Mouse (Mus musculus) midbrain, embryonic 16.5 days (tissue): ENCODE results near the gene Dydc2. TPM values are rescaled to one million over a fixed set of nuclear protein-coding genes. Genes with fewer than 3 reads are reported as not detected.

Experiments used
- ATAC-seq: fragments of 200-750 bp; cut with Nextera tagmentation; 2 replicates; pipeline ENCODE4 v1.8.0; 2017; ENCODE audit warnings: moderate TSS enrichment
- H3K27ac ChIP-seq: fragments of 300-500 bp; sonication (generic); 2 replicates; pipeline ENCODE4 v1.5.1; 2014; ENCODE audit warnings: mild to moderate bottlenecking, low read length, mixed read lengths
- H3K27me3 ChIP-seq: fragments of 300-500 bp; sonication (generic); 2 replicates; pipeline ENCODE4 v1.6.1; 2014; ENCODE audit warnings: low read depth, low read length, mixed read lengths; ENCODE audit not compliant: control insufficient read depth, insufficient read depth
- H3K36me3 ChIP-seq: fragments of 300-500 bp; sonication (generic); 2 replicates; pipeline ENCODE4 v1.6.1; 2014; ENCODE audit warnings: mild to moderate bottlenecking, low read length, moderate library complexity, mixed read lengths; ENCODE audit not compliant: control insufficient read depth, insufficient read depth
- H3K4me1 ChIP-seq: fragments of 300-500 bp; sonication (generic); 2 replicates; pipeline ENCODE4 v1.6.1; 2014; ENCODE audit warnings: mild to moderate bottlenecking, low read length, mixed read lengths; ENCODE audit not compliant: control insufficient read depth, insufficient read depth
- H3K4me2 ChIP-seq: fragments of 300-500 bp; sonication (generic); 2 replicates; pipeline ENCODE4 v1.6.1; 2014; ENCODE audit warnings: mild to moderate bottlenecking, low read length, mixed read lengths
- H3K4me3 ChIP-seq: fragments of 300-500 bp; sonication (generic); 2 replicates; pipeline ENCODE4 v1.5.1; 2014; ENCODE audit warnings: low read depth, mild to moderate bottlenecking, low read length, moderate library complexity, mixed read lengths
- H3K9ac ChIP-seq: fragments of 300-500 bp; sonication (generic); 2 replicates; pipeline ENCODE4 v1.6.1; 2014; ENCODE audit warnings: low read depth, low read length, mixed read lengths
- H3K9me3 ChIP-seq: fragments of 300-500 bp; sonication (generic); replicated peaks from 2 replicates; pipeline ENCODE4 v1.6.1; 2014; ENCODE audit warnings: mild to moderate bottlenecking, low read length, mixed read lengths; ENCODE audit not compliant: control insufficient read depth, poor library complexity, severe bottlenecking
- WGBS: fragments of 180-500 bp; shearing (Covaris S2); extraction: QIAGEN DNeasy Blood & Tissue Kit; methylation state at CpG from one replicate; pipeline ENCODE4 v1.1.7; 2014; 5-methylcytosine and 5-hydroxymethylcytosine counted together
- polyA plus RNA-seq: library from polyadenylated mRNA; unstranded; fragments of >200 nt; fragmentation: Nextera tagmentation; extraction: Ambion mirVana; gene quantifications from 2 replicates; pipeline ENCODE4 v1.2.1, GENCODE M21; 2015

Dydc2 gene
- polyA plus RNA-seq, 1 experiment from 2014 or later: 1.2 TPM

DNA sequence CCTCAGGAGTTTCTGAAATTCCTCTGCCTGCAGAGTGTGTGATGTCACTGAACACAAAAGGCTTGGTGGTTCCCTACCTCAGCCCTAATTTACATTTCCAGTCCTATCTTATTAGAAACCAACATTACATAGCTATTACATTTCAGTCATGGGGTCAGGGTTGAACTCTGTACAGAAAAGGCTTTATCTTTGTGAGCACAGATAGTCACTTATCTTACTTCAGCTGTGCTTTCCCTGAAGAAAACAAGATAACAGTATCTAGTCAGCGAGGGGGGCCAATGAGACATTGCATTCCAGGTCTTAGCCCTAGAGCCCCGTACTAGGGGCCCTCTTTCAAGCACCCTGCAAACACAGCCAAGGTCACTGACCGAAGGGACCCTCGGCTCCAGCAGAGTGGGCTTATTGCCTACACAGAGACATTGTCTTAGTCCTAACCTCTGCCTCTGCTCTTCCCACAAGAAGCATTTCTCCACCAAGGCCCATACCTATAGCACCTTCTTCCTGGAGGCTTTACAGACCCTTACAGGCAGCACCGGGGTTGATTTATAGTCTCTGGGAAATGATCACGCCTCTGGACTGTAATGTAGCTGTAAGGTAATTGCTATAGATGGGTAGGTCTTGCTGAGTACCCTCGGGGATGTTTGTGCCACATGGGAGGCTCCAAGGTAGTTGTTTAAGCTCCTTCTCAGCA is 43.3 kb downstream of the Dydc2 start:
- Histone ChIP-seq H3K4me1 (no peaks in the 10 kb centered on the region), H3K27me3 (no peaks in the 10 kb centered on the region), H3K36me3 (no peaks in the 10 kb centered on the region), H3K9ac (no peak overlapping the region), H3K27ac (no peak overlapping the region), H3K4me2 (no peak overlapping the region), H3K4me3 (no peak overlapping the region), H3K9me3 (no peaks in the 10 kb centered on the region)
- ATAC-seq: no peak
- 89% methylated on average over 7 of the region's 7 CpGs for WGBS

DNA sequence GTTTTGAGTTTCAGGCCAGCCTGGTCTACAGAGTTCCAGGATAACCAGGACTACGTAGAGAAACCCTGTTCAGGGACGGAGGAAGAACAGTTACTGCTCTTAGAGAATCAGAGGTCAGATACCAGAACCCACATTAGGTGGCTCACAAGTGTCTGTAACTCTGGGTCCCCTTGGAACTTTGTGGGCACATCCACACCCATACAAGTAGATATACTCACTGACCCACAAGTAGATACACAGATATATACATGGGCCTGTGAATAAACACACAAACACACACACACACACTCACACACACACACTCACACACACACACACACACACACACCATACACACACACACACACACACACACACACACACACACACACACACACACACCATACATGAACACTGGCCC is 43.9 kb downstream of the Dydc2 start:
- no peak for ATAC-seq
- WGBS: 98% methylated on average over 2 of the region's 2 CpGs
- no peaks in the 10 kb centered on the region for H3K4me1 ChIP-seq
- H3K4me3 ChIP-seq: no peak overlapping the region
- H3K27me3 ChIP-seq: no peaks in the 10 kb centered on the region
- no peaks in the 10 kb centered on the region for H3K9me3 ChIP-seq
- no peak overlapping the region for H3K9ac ChIP-seq
- no peak overlapping the region for H3K4me2 ChIP-seq
- no peaks in the 10 kb centered on the region for H3K36me3 ChIP-seq
- H3K27ac ChIP-seq: no peak overlapping the region

DNA sequence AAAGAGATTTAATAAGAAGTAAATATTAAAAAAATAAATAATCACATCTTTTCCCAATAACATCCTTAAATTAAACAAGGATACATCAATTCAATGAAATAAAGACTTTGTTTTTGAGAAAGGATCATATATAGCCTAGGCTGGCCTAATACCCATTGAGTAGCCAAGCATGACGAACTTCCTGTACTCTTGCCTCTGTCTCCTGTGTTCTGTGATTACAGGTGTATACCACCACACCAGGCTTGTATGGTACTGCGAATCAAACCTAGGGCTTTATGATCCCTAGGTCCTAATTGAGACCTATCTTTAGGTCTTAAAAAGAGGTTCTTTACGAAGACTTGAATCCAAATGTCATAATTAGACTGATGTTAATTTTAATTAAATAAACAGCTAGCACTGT is 47.8 kb downstream of the Dydc2 start:
- Histone ChIP-seq H3K27ac (no peak overlapping the region), H3K4me3 (no peak overlapping the region), H3K4me1 (no peaks in the 10 kb centered on the region), H3K36me3 (no peaks in the 10 kb centered on the region), H3K9me3 (no peaks in the 10 kb centered on the region), H3K9ac (no peak overlapping the region), H3K4me2 (no peak overlapping the region), H3K27me3 (no peaks in the 10 kb centered on the region)
- 90% methylated on average over 3 of the region's 3 CpGs for WGBS
- ATAC-seq: no peak

DNA sequence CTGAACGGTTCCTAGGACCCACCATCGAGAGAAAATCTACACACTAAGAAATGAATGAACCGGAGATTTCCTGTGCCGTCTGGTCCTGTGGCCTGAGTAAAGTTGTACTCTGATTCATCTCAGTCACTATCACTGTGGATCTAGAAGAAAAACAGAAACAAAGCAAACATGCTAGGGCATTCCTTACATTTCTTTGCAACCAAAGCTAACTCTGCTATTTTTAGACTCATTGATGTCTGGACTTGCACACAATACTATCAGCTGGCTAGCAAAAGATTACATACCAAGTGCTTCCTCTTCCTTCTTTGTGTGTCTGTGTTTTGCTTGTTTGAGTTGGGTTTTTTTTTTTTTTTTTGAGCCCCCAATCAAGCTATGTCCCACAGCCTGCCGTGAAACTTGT is 51.5 kb downstream of the Dydc2 start:
- WGBS: 84% methylated on average over 5 of the region's 5 CpGs
- ATAC-seq: no peak
- no peaks in the 10 kb centered on the region for H3K9me3 ChIP-seq
- no peak overlapping the region for H3K27ac ChIP-seq
- H3K4me1 ChIP-seq: peaks cover 7% of the 10 kb centered on the region; the same call in 1 of the 2 replicates
- no peaks in the 10 kb centered on the region for H3K27me3 ChIP-seq
- no peak overlapping the region for H3K9ac ChIP-seq
- no peak overlapping the region for H3K4me3 ChIP-seq
- H3K4me2 ChIP-seq: no peak overlapping the region
- no peaks in the 10 kb centered on the region for H3K36me3 ChIP-seq

DNA sequence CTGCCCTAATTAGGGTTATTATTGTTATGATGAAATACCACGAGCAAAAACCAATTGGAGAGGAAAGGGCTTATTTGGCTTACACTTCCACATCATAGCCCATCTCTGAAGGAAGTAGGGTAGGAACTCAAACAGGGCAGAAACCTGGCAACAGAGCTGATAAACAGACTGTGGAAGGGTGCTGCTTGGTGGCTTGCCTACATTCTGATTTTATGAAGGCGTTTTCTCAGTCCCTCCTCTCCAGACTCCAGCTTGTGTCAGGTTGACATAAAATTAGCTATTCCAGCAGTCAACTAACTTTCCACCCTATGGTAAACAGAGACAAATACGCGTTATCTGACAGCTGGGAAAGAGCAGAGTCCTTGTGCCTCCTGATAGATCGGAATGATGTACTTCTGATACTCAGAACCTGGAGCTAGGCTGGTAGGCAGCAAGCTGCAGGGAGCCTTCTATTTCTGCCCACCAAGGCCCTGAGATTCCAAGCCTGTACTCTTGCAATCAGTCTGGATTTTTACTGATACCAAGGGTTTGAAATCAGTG is 54.2 kb downstream of the Dydc2 start:
- H3K36me3 ChIP-seq: no peaks in the 10 kb centered on the region
- no peak overlapping the region for H3K4me3 ChIP-seq
- no peak overlapping the region for H3K27ac ChIP-seq
- H3K9me3 ChIP-seq: no peaks in the 10 kb centered on the region
- peak overlapping the region; percentile 82; the same call in 1 of the 2 replicates for H3K4me2 ChIP-seq
- no peak overlapping the region for H3K9ac ChIP-seq
- no peaks in the 10 kb centered on the region for H3K27me3 ChIP-seq
- WGBS: 75% methylated on average over 5 of the region's 5 CpGs
- H3K4me1 ChIP-seq: peaks cover 7% of the 10 kb centered on the region; the same call in 1 of the 2 replicates
- no peak for ATAC-seq

DNA sequence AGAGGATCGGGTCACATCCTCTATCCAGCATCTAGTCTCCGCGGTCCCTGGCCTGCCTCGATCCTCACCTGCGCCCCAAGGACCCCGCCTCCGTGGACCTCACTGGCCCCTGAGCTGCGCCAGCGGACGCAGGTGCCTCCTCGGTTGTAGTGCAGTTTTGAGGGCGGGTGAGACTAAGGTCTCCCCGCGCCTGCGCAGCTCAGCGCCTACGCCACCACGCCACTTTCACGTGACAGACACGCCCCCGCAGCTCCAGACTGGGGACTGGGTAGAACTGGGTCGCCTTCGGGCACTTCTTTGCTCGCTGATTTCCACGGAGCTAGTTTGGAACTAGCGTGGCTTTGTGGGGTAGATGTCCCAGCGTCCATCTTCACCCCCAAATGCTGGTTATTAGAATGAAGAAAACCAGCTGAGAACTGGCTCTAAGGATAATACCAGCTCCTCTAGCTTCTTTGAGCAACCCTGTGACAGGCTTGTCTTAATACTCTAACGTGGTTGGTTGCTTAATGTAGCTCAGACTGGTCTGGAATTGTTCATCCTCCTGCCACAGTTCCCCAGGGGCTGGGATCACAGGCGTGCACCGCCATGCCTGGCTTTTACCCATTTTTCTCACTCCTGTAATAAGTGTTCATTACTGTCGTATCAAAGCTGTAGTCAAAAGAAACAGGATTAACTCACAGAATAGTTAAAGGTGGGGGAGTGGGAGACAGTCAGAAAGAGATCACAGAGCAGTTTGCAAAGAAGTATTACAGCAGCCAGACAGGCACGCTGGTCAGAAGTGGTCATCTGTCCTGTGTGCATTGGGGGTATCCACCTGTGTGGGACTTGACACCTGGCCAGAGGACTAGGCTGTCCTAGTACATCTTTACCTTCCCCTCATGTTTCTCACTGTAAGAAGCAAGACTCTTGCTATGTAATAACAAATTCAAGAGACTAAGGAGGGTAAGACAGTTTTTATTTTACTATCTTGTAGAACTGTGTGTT is 55.1 kb downstream of the Dydc2 start, which contains the start of gene Fam213a:
Gene Fam213a (minus strand): TSS at position 159 of the 984 bp plus-strand sequence.
- ATAC-seq: peak; percentile 99

DNA sequence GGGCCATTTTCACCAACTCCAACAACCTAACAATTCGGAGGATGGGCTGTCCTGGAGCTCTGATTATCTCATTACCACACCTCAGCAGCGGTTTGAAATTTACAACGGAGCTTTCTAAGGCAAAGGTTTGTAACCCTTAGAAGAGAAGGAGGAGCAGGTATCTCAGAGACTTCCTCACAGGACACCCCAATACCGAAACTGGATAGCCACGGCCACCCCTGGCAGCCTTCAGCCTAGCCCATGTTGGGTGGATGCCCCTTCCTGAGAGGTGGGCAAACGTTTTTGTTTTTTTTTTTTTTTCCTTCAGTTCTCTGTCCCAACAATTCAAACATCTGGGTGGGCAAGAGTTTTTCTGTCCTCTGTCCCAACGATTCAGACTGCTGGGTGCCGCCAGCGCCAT is 55.9 kb downstream of the Dydc2 start:
- no peak; the same call in 1 of the 2 replicates for ATAC-seq
- H3K4me2 ChIP-seq: peak overlapping the region; percentile 82
- peak overlapping the region; percentile 91 for H3K27ac ChIP-seq
- WGBS: 17% methylated on average over 9 of the region's 9 CpGs
- H3K9ac ChIP-seq: peak overlapping the region; percentile 91
- H3K9me3 ChIP-seq: no peaks in the 10 kb centered on the region
- peak overlapping the region; percentile 69 for H3K4me3 ChIP-seq
- no peaks in the 10 kb centered on the region for H3K27me3 ChIP-seq
- H3K36me3 ChIP-seq: no peaks in the 10 kb centered on the region
- H3K4me1 ChIP-seq: peaks cover 7% of the 10 kb centered on the region; the same call in 1 of the 2 replicates

More for the DNA sequence above, 55.1 kb downstream of the Dydc2 start, which contains the start of gene Fam213a:
- Histone ChIP-seq H3K4me3 (peak within 1 kb of the TSS; percentile 69), H3K9me3 (no peaks in the 10 kb centered on the region), H3K4me1 (peaks cover 7% of the 10 kb centered on the region; the same call in 1 of the 2 replicates), H3K27ac (peak within 1 kb of the TSS; percentile 91), H3K4me2 (peak within 1 kb of the TSS; percentile 82), H3K36me3 (no peaks in the 10 kb centered on the region), H3K27me3 (no peaks in the 10 kb centered on the region), H3K9ac (peak within 1 kb of the TSS; percentile 91)
- 2% methylated on average over 32 of the region's 32 CpGs for WGBS

DNA sequence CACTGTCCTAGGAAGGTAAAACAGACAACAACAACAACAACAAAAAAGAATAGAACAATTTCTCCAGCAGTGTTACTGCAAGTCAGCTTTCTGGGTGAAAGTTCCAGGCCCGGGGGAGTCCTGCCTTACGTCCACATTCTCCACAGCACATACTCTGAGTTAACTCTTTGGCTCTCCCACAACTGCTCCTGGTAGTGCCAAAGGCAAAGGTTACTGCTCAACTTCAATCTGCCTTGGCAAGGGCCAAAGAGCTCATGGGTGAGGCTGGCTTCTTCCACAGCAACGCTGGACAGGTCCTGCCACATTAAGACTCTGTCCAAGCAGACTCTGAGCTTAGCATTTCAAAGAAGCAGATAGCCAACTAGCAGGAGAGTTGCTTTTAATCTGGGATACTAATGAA is 57.1 kb downstream of the Dydc2 start:
- Histone ChIP-seq H3K36me3 (no peaks in the 10 kb centered on the region), H3K9ac (no peak overlapping the region), H3K4me3 (no peak overlapping the region), H3K27ac (no peak overlapping the region), H3K4me1 (peaks cover 7% of the 10 kb centered on the region; the same call in 1 of the 2 replicates), H3K9me3 (no peaks in the 10 kb centered on the region), H3K4me2 (no peak overlapping the region), H3K27me3 (no peaks in the 10 kb centered on the region)
- no peak for ATAC-seq
- 90% methylated on average over 3 of the region's 3 CpGs for whole genome bisulfite sequencing
